Mouse (Mus musculus) kidney, postnatal 4 days (tissue): ENCODE results near the gene Scamp4.
A peak's percentile ranks its signal among the peaks of the same experiment; 100 is the strongest.
"Not testable (repeated sequence)": the region's sequence is repeated elsewhere in the genome, so short reads cannot be mapped to it uniquely, and the experiment has no call there.

Experiments
- DNase-seq, 2 experiments: peaks; one replicate each; pipeline ENCODE4 v3.0.0; 2021; ENCODE audit warnings: mixed read lengths in 2 of 2

The Scamp4 gene

DNA sequence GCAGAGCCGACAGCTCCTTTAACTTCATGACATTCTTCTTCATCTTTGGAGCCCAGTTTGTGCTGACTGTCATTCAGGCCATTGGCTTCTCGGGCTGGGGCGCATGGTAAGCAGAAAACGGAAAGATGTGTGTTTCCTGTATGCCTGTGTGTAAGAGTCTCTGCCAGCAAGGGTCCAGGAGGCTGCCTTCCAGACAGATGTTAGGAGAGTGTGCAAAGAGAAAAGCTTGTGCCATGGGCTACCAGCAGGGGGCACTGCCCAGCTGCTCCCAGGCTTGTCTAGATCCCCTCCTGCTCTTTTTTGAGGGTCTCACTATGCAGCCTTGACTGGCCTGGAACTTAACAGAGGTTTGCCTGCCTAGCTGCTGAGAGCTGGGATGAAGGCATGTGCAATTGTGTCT, 8.4 kb downstream of the Scamp4 start:
- DNase-seq = peak; percentile 79 to 82

GRCm38 (mm10) chr10:80611905-80612304, 9.2 kb downstream of the Scamp4 start:
- no peak for DNase-seq

DNA sequence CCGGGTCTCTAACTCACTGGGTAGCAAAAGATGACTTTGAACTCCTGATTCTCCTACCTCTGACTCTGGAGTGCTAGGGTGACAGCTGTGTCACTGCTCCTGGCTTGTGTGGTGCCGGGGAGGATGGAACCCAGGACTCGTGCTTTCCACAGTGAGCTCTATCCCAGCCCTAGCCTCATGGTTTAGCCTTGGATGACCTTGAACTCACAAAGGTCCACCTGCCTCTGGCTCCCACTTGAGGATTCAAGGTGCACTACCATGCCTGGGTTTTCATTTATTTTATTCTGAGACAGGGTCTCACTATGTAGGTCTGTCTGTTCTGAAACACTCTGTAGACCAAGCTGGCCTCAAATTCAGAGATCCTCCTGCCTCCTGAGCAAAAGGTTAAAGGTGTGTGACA, 11.1 kb downstream of the Scamp4 start:
- no peak for DNase-seq

GRCm38 (mm10) chr10:80614351-80614750, 11.7 kb downstream of the Scamp4 start:
- no peak for DNase-seq

DNA sequence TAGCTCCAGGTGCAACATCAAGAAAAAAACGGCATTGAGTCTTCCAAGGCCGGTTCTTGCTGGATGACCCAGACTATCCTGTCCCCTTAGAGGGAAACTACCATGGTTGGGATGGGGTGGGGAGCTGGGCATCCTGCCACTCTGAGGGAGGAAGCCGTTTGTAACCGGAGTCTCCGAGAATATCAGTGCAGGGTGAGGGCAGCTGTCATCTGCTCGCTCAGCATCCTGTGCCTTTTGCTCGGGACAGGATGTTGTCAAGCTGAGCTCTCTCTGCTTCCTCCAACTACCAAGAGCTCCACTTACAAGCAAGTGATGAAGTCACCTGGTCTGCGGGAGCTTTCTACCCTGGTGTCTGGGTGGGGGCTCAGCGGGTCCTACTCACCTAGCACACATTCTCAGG, 15.5 kb downstream of the Scamp4 start:
- peak; percentile 55 to 73 for DNase-seq

DNA sequence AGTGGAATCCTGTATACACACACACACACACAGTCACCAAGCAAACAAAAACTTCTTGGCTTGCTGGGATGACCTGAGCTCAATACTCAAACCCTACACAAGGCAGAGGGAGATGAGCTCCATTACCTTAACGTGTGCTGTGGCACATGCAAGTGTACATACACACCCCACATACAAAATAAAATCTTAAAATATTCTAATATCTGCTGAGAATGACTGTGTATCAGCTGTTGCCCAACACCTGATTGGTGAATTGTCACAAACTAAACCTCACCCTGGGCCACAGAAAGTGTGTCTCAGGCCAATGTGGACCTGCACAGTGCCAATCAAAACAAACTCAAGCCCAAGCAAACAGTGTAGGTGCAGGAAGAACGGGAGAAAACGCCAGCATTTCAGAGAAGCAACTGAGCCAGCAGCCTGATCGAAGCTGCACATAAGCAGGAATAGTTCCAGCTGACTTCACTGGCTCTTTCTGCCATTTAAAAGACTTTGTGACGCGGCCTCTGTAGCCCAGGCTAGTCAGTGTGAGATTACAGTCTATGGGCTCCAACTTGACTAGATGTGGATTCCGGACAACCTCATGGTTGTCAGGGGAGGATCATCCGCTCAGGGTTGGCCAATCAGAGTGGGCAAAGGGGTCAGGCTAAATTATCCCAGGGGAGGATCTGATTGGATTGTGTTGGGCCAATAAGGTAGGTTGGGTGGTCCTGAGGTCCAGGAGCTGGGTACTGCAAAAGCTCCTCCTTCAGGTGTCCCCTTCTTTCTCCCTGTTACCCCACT, 17.0 kb downstream of the Scamp4 start:
- DNase-seq = no peak

GRCm38 (mm10) chr10:80620365-80620764, 17.7 kb downstream of the Scamp4 start:
- no peak for DNase-seq

GRCm38 (mm10) chr10:80620796-80621689, 18.4 kb downstream of the Scamp4 start:
- DNase-seq = no peak

GRCm38 (mm10) chr10:80621690-80621939, 18.9 kb downstream of the Scamp4 start:
- no peak for DNase-seq

DNA sequence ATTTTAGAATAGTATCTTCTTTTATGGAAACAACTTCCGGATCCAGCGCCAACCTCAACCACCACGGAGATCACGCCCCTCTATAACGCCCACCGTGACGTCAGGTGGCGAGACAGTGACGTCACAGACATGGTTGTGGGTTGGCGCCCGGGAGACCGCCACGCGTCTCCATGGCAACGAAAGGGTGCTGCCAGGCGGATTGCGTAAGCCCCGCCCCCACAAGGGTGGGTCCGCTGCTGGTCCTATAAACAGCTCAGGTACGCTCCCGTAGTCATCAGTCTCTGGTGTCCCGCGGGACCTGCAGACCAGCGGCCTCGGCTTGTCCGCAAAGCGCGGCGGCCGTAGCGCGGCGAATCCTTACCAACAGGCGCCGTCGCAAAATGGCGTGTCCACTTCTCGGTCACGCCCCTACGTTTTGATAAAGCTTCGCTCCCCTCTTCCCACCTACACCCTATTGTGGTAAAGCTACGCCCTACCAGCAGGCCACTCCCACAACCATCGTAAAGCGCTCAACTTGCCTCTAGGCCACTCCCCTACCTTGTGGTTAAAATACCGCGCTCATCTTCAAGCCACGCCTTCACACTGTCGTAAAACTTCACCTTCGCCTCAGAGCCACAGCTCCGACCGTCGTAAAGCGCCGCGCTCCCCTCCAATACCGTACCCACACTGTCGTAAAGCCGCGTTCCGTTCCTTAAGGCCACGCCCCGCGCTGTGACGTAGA, 19.4 kb downstream of the Scamp4 start:
- DNase-seq = peak; percentile 100

GRCm38 (mm10) chr10:80622661-80623456, 20.2 kb downstream of the Scamp4 start, which contains the start of gene Csnk1g2:
TSS of gene Csnk1g2 (plus strand) at chr10:80622838.
- peak; percentile 65 to 78 for DNase-seq

DNA sequence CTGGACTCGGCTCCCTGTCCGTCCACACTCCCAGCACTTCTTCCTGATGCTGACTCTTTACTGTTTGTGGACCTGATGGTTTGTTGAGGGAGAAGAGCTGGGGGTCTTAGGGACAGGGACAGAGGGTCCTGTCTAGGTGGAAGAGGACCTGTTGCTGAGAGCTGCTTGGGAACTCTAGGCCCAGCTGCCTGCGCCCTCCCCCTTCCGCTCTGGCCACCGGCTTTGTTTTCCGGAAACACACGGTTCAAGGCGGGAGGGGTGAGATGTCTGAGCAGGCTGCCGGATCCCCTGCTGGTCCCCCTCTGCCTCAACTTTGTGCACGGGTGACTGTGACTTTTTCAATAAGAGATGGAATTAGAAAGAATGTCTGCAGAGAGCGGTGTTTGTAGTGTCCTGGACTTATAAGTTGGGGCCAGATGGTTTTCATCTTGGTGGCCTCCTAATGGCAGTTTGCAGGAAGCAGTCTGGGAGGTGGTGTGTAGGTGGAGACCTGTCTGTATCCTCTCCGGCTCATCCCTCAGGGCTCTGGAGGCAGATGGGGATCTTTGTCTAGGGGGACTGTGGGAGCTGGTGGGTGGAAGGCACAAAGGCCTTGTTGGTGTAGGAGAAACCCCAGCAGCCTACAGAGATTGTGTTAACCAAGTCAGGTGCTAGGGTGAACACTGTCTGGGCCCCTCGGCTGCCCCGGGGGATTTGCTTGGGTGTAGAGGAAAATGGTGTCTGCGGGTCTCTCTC, 21.0 kb downstream of the Scamp4 start:
- DNase-seq = peak; percentile 79 to 85

DNA sequence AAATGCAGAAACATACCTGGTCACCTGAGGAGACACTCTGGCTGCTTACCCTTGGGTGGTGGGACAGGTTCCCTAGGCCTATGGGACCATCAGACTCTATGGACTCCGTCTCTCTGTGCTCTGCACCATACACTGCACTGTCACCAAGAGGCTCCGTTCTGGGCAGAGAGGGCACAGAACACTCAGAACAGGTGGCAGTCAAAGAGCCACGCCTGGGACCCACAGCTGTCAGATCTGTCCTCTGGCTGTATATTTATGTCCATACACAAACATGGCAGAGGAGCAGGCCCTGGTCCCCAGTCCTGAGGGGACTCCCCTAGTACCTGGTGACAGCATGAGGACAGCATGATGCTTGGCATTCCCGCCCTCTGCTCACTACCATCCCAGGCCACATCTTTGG, 23.1 kb downstream of the Scamp4 start:
- DNase-seq = no peak

GRCm38 (mm10) chr10:80627685-80628084, 25.0 kb downstream of the Scamp4 start:
- peak; percentile 83 to 91 for DNase-seq

DNA sequence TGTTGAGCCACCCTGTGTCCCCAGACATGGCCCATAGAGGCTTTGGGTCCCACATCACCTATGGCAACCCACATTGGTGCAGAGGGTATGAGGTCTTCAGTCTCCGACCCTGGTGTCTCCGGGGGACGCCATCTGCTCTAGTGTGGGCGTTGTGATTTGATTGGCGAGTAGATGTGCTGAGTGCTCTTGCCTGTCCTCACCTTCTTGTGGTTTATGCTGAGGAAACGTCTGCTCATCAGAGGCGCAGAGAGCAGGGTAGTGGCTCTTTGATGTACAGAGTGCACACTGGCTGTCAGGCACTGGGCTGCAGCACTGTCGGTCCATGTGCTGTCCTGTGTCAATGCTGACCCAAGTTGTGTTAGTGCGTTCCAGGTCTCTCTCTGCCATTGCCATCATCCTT, 26.3 kb downstream of the Scamp4 start:
- no peak for DNase-seq

- no peak for DNase-seq
Measured at GRCm38 (mm10) chr10:80635345-80635744, 32.7 kb downstream of the Scamp4 start.

DNA sequence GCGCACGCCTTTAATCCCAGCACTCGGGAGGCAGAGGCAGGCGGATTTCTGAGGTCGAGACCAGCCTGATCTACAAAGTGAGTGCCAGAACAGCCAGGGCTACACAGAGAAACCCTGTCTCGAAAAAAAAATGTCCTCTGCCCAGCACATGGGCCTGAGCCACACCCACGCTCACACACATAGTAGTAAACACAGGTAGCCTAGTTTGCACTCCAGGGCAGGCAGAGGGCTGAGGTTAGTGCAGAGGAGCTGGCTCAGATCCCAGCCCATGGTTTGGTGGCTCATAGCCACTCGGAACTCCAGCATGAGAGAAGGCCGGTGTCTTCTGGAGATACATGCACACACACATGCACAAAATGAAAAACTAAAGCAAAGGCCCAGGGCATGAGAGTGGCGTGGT, 44.3 kb downstream of the Scamp4 start:
- no peak for DNase-seq

GRCm38 (mm10) chr10:80649910-80650309, 47.2 kb downstream of the Scamp4 start:
- not testable (repeated sequence) for DNase-seq

GRCm38 (mm10) chr10:80650392-80650791, 47.7 kb downstream of the Scamp4 start:
- DNase-seq = no peak

DNA sequence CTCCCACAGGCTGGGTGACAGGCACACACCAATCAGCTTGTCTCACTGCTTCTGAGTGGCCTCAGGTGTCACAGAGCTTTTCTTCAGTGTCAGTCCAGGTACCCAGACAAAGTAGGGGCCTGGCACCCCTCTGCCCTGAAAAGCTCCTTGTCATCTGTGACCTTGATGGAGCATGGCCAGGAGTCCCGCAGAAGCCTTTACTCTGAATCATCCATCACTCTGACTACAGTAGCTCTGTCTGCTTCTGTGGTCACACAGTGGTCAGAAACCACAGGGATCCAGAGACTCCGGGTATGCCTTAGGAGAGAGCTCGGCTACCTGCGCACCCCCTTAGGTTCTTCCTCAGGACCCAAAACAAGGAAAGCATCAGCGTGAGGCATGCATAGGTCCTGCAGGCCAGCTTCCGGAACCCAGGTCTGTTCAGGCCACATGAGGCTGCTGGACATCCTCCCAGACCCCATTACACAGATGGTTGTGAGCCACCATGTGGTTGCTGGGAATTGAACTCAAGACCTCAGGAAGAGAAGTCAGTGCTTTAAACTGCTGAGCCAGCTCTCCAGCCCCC, 50.6 kb downstream of the Scamp4 start:
- DNase-seq = no peak

GRCm38 (mm10) chr10:80654866-80655265, 52.2 kb downstream of the Scamp4 start:
- DNase-seq = no peak
